Mouse (Mus musculus): ENCODE measurements around the gene Gm17606. TPM values are rescaled to one million over a fixed set of nuclear protein-coding genes. Genes with fewer than 3 reads are reported as not detected.

Gene Gm17606
- polyA plus RNA-seq (2015; fragmentation: Nextera tagmentation; extraction: Ambion mirVana): not detected in 2 replicates

- Histone ChIP-seq H3K4me3 (peak within 1 kb of the TSS; percentile 86), H3K9ac (peak within 1 kb of the TSS; percentile 98), H3K9me3 (no peaks in the 10 kb centered on the region), H3K4me2 (peak within 1 kb of the TSS; percentile 97), H3K4me1 (replicated peaks) (peaks cover 30% of the 10 kb centered on the region), H3K27me3 (no peaks in the 10 kb centered on the region), H3K27ac (replicated peaks) (peak within 1 kb of the TSS; percentile 92), H3K36me3 (peaks cover 40% of the 10 kb centered on the region)
- WGBS: 2% methylated on average over 26 of the region's 28 CpGs
- no peak for ATAC-seq (ENCODE audit: low FRiP score, low read depth)
Measured at GRCm38 (mm10) chr14:54640946-54641304, at the start of gene Gm17606. Gene Gm17606, plus strand, starts transcription at chr14:54640952.

GRCm38 (mm10) chr14:54591056-54591455, 49.7 kb upstream of the Gm17606 start:
- Histone ChIP-seq H3K9ac (no peak overlapping the region), H3K9me3 (no peaks in the 10 kb centered on the region), H3K4me2 (no peak overlapping the region), H3K27me3 (no peaks in the 10 kb centered on the region), H3K4me1 (replicated peaks) (peaks cover 4% of the 10 kb centered on the region; the same call in 1 of the 2 replicates), H3K27ac (replicated peaks) (no peak overlapping the region), H3K4me3 (no peak overlapping the region), H3K36me3 (no peaks in the 10 kb centered on the region)
- WGBS: 91% methylated on average over 16 of the region's 16 CpGs
- ATAC-seq (ENCODE audit: low FRiP score, low read depth): no peak

GRCm38 (mm10) chr14:54592319-54592934, 48.3 kb upstream of the Gm17606 start:
- H3K9me3 ChIP-seq: no peaks in the 10 kb centered on the region
- ATAC-seq (ENCODE audit: low FRiP score, low read depth): 0 out of 2 replicates have a peak, but pooled peaks have one; percentile 37
- no peak overlapping the region for H3K9ac ChIP-seq
- peak overlapping the region; percentile 49 for H3K27ac ChIP-seq (replicated peaks)
- H3K4me3 ChIP-seq: no peak overlapping the region
- H3K36me3 ChIP-seq: no peaks in the 10 kb centered on the region
- no peaks in the 10 kb centered on the region for H3K27me3 ChIP-seq
- WGBS: 65% methylated on average over 10 of the region's 10 CpGs
- peaks cover 4% of the 10 kb centered on the region; the same call in 1 of the 2 replicates for H3K4me1 ChIP-seq (replicated peaks)
- H3K4me2 ChIP-seq: no peak overlapping the region

DNA sequence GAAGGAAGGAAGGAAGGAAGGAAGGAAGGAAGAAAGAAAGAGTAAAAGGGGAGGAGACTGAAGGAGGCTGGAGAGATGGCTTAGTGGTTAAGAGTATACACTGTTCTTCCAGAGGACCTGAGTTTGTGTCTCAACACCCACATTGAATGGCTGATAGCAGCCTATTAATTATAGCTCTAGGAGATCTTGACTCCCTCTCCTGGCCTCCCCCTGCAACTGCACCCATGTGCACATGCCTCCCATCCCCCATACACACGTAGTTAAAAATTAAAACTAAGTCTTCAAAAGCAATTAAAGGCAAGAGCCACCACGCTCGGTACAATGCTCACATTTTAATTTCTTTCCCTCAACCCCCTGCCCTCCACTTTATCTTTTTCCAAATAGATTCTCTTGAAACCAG, 46.7 kb upstream of the Gm17606 start:
- Histone ChIP-seq H3K9ac (no peak overlapping the region), H3K27me3 (no peaks in the 10 kb centered on the region), H3K36me3 (no peaks in the 10 kb centered on the region), H3K27ac (replicated peaks) (no peak overlapping the region), H3K4me1 (replicated peaks) (peaks cover 4% of the 10 kb centered on the region; the same call in 1 of the 2 replicates), H3K4me2 (no peak overlapping the region), H3K4me3 (no peak overlapping the region), H3K9me3 (no peaks in the 10 kb centered on the region)
- no peak for ATAC-seq (ENCODE audit: low FRiP score, low read depth)
- 90% methylated on average over 3 of the region's 3 CpGs for WGBS

DNA sequence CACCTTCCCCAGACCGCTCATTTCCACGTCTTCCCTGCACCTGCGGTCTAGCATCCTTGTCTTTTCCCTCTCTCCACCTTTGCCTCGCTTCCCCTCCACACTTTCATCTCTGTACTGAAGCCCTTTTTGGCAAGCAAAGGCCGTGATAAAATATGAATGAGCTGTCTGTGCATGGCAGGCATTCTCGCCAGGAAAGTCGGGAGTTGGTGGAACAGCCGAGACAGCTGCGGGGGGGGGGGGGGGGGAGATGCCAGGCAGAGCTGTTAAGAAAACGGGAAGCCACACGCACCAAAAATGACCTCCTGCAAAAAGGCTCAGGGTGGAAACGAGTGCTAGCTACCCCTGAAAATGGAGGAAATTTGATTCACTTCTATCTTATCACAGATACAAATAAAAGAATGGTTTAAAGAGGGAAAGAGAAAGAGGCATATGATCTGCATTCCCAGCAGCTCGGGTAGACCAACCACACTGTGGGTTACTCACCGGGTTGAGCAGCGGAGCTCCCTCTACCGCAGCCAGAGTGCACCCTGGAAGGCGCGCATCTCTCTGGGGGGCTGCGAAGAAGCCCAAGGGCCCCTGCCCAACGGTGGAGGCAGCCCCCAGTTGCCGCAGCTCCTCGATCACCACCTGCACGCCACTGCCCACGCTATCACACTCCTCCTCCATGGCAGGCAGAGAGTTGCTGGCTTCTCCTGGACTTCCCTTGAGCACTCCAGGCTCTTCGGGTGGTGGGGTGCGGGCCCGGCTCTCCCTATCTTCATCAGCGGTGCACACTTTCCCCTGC, 45.9 kb upstream of the Gm17606 start:
- 73% methylated on average over 27 of the region's 28 CpGs for WGBS
- Histone ChIP-seq H3K27ac (replicated peaks) (no peak overlapping the region), H3K4me1 (replicated peaks) (peaks cover 4% of the 10 kb centered on the region; the same call in 1 of the 2 replicates), H3K4me3 (no peak overlapping the region), H3K9ac (no peak overlapping the region), H3K9me3 (no peaks in the 10 kb centered on the region), H3K36me3 (no peaks in the 10 kb centered on the region), H3K4me2 (no peak overlapping the region), H3K27me3 (no peaks in the 10 kb centered on the region)
- no peak for ATAC-seq (ENCODE audit: low FRiP score, low read depth)

DNA sequence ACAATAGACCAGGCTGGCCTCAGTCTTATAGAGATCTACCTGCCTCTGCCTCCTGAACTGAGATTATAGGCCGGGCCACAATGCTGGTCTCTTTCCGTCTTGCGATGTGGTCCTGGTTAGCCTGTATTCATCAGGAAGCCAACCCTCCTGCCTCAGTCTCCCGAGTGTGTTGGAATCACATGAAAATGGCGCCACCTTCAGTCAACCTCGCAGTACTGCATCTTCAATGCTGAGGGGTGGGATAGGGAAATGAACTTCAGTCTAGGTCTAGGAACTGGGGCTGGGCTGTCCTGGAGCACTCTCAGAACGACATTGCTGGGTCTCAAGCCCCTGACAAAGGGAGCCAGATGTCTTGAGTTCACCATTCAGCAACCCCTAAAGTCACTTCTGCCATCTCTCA, 43.7 kb upstream of the Gm17606 start:
- H3K27me3 ChIP-seq: no peaks in the 10 kb centered on the region
- H3K27ac ChIP-seq (replicated peaks): no peak overlapping the region
- H3K4me2 ChIP-seq: no peak overlapping the region
- H3K9ac ChIP-seq: no peak overlapping the region
- H3K9me3 ChIP-seq: no peaks in the 10 kb centered on the region
- no peaks in the 10 kb centered on the region for H3K36me3 ChIP-seq
- H3K4me1 ChIP-seq (replicated peaks): peaks cover 5% of the 10 kb centered on the region
- no peak for ATAC-seq (ENCODE audit: low FRiP score, low read depth)
- H3K4me3 ChIP-seq: no peak overlapping the region
- WGBS: 78% methylated on average over 7 of the region's 7 CpGs

- Histone ChIP-seq H3K4me1 (replicated peaks) (peaks cover 26% of the 10 kb centered on the region), H3K27me3 (no peaks in the 10 kb centered on the region), H3K4me2 (no peak overlapping the region), H3K36me3 (no peaks in the 10 kb centered on the region), H3K9ac (no peak overlapping the region), H3K27ac (replicated peaks) (no peak overlapping the region), H3K9me3 (no peaks in the 10 kb centered on the region), H3K4me3 (no peak overlapping the region)
- 69% methylated on average over 2 of the region's 2 CpGs for WGBS
- no peak for ATAC-seq (ENCODE audit: low FRiP score, low read depth)
Measured at GRCm38 (mm10) chr14:54601601-54602000, 39.2 kb upstream of the Gm17606 start.

DNA sequence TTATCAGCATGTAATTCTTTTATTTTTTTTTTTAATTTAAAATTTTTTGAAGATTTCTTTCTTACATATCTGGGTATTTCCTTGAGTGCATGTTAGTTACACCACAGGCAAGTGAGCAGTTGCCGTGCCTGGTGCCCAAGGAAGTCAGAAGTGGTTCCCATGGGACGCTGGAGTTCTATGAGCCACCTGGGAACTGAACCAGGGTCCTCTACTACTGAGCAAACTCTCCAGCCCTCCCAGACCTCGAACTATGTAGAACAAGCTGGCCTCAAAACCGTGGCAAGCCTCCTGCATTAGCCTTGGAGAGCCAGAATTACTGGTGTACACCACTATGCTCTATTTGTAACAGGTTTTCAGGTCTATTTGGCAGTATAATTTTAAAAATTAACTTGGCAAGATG, 38.1 kb upstream of the Gm17606 start:
- H3K9ac ChIP-seq: peak overlapping the region; percentile 73
- peak overlapping the region; percentile 64 for H3K4me2 ChIP-seq
- no peaks in the 10 kb centered on the region for H3K9me3 ChIP-seq
- H3K27ac ChIP-seq (replicated peaks): peak overlapping the region; percentile 97
- no peaks in the 10 kb centered on the region for H3K27me3 ChIP-seq
- peak overlapping the region; percentile 63 for H3K4me3 ChIP-seq
- 29% methylated on average over 4 of the region's 4 CpGs for WGBS
- no peaks in the 10 kb centered on the region for H3K36me3 ChIP-seq
- H3K4me1 ChIP-seq (replicated peaks): peaks cover 26% of the 10 kb centered on the region
- ATAC-seq (ENCODE audit: low FRiP score, low read depth): peak; percentile 33

GRCm38 (mm10) chr14:54603038-54603654, 37.6 kb upstream of the Gm17606 start:
- WGBS: under 1% methylated on average over 46 of the region's 46 CpGs
- no peaks in the 10 kb centered on the region for H3K36me3 ChIP-seq
- H3K4me2 ChIP-seq: peak overlapping the region; percentile 64
- no peaks in the 10 kb centered on the region for H3K27me3 ChIP-seq
- ATAC-seq (ENCODE audit: low FRiP score, low read depth): peak; percentile 99
- peaks cover 26% of the 10 kb centered on the region for H3K4me1 ChIP-seq (replicated peaks)
- peak overlapping the region; percentile 63 for H3K4me3 ChIP-seq
- H3K9me3 ChIP-seq: no peaks in the 10 kb centered on the region
- H3K9ac ChIP-seq: peak overlapping the region; percentile 73
- H3K27ac ChIP-seq (replicated peaks): peak overlapping the region; percentile 97

GRCm38 (mm10) chr14:54603686-54604085, 37.1 kb upstream of the Gm17606 start:
- WGBS: 77% methylated on average over 8 of the region's 8 CpGs
- Histone ChIP-seq H3K4me3 (peak overlapping the region; percentile 63), H3K36me3 (no peaks in the 10 kb centered on the region), H3K27me3 (no peaks in the 10 kb centered on the region), H3K4me1 (replicated peaks) (peaks cover 26% of the 10 kb centered on the region), H3K27ac (replicated peaks) (peak overlapping the region; percentile 97), H3K4me2 (peak overlapping the region; percentile 64), H3K9me3 (no peaks in the 10 kb centered on the region), H3K9ac (no peak overlapping the region)
- no peak for ATAC-seq (ENCODE audit: low FRiP score, low read depth)

DNA sequence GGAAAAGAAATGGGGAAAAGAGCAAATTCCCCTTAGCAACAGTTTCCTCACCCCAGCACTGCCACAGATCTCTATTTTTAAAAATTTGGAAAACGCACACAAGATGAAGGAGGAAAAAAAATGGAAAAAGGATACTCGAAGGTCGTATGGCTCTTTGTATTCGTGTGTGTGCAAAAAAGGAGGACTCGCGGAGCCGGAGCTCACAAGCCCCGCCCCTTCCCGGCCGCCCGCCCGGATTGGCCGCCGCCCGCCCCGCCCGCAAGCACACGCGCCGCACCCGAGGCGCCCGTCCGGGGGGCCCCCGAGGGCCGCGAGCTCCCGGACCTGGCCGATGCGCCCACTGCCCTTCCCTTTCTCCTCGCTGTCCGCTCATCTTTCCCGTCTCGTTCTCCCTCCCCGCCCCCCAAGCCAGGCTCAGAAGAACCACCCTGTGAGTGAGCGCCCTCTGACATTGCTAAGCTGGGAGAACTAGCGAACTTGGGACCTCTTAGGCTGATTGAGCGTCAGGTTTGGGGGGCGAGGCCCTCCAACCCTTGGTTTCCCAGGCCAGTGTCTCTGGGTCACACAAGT, 34.9 kb upstream of the Gm17606 start, which contains the start of gene 4931414P19Rik:
Gene 4931414P19Rik, minus strand, starts transcription at position 242 of the 570 bp plus-strand sequence.
- H3K27ac ChIP-seq (replicated peaks): peak within 1 kb of the TSS; percentile 69
- no peaks in the 10 kb centered on the region for H3K9me3 ChIP-seq
- peak within 1 kb of the TSS; percentile 49 for H3K4me3 ChIP-seq
- peaks cover 26% of the 10 kb centered on the region for H3K4me1 ChIP-seq (replicated peaks)
- H3K4me2 ChIP-seq: peak within 1 kb of the TSS; percentile 67
- WGBS: under 1% methylated on average over 36 of the region's 39 CpGs
- peak within 1 kb of the TSS; percentile 35 for H3K9ac ChIP-seq
- ATAC-seq (ENCODE audit: low FRiP score, low read depth): peak; percentile 10; the same call in 1 of the 2 replicates
- no peaks in the 10 kb centered on the region for H3K36me3 ChIP-seq
- H3K27me3 ChIP-seq: no peaks in the 10 kb centered on the region
